24 mouse cellular contexts compared by ENCODE assay signal in genomic region chr1:165462861-165463260, GRCm38 (mm10). TPM values are rescaled to one million over a fixed set of nuclear protein-coding genes. Genes with fewer than 3 reads are reported as not detected.
A peak's percentile ranks its signal among the peaks of the same experiment; 100 is the strongest.
DNase-seq lines count a peak whose midpoint lies in the region; ATAC-seq and TF ChIP-seq lines count a peak whose summit lies in the region.
"Had no signal": no experiment of that assay in that cellular context is flagged by ENCODE, and none has a peak within 500 bp of the region (broad histone marks: within the 10 kb centered on the region; RNA-seq: fewer than 3 reads in every experiment).

No protein-coding gene starts in this region.

- H3K27ac ChIP-seq in gastrocnemius, adult 2 months: peak overlapping the region; percentile 99
- H3K27ac ChIP-seq in kidney, adult 2 months (ENCODE audit: insufficient read depth, low read depth, low read length): peak overlapping the region; percentile 88
- no peak overlapping the region for H3K27ac ChIP-seq in kidney, embryonic 14.5 days (ENCODE audit: low read depth, low read length)
- no peak overlapping the region for H3K27ac ChIP-seq in midbrain, embryonic 14.5 days (replicated peaks; ENCODE audit: low read depth, low read length)
- no peak overlapping the region for H3K27ac ChIP-seq in midbrain, embryonic 10.5 days (replicated peaks)
- H3K27ac ChIP-seq: embryonic facial prominence, embryonic 10.5 days; hindbrain, embryonic 13.5 days; limb, embryonic 10.5 days; lung, embryonic 15.5 days; midbrain, embryonic 13.5 days had no signal

- no peak overlapping the region for H3K9ac ChIP-seq in kidney, embryonic 14.5 days (ENCODE audit: low read depth, low read length)
- H3K9ac ChIP-seq in midbrain, embryonic 14.5 days (replicated peaks; ENCODE audit: low read length): no peak overlapping the region
- H3K9ac ChIP-seq: forebrain, postnatal 0 days; hindbrain, embryonic 13.5 days; lung, embryonic 15.5 days; midbrain, embryonic 13.5 days had no signal

- intact Hi-C loops in gastrocnemius, adult 2 months (cut with DNase I): loop anchor here (5.0 kb wide), 1 partner anchor 226 kb away; the partner anchor contains the start of gene Tiprl
- intact Hi-C loops in gastrocnemius, postnatal 14 days (cut with DNase I; ENCODE audit: low total_unique reads): no loop called here

- peak overlapping the region; percentile 85 for H3K4me3 ChIP-seq in gastrocnemius, adult 2 months
- no peak overlapping the region; the same call in 1 of the 2 replicates for H3K4me3 ChIP-seq in kidney, adult 2 months (ENCODE audit: insufficient read depth, low read depth, low read length)
- no peak overlapping the region for H3K4me3 ChIP-seq in kidney, embryonic 14.5 days (ENCODE audit: low read length)
- no peak overlapping the region for H3K4me3 ChIP-seq in midbrain, embryonic 14.5 days (replicated peaks; ENCODE audit: low read depth, low read length)
- H3K4me3 ChIP-seq in midbrain, embryonic 10.5 days: no peak overlapping the region
- H3K4me3 ChIP-seq: embryonic facial prominence, embryonic 10.5 days; hindbrain, embryonic 13.5 days; limb, embryonic 10.5 days; lung, embryonic 15.5 days; midbrain, embryonic 13.5 days had no signal

- peaks cover 3% of the 10 kb centered on the region; the same call in 1 of the 2 replicates for H3K4me1 ChIP-seq in kidney, adult 2 months (ENCODE audit: control insufficient read depth, insufficient read depth, low read length)
- peaks cover 3% of the 10 kb centered on the region; the same call in 1 of the 2 replicates for H3K4me1 ChIP-seq in kidney, embryonic 14.5 days (ENCODE audit: control insufficient read depth, insufficient read depth, low read length)
- peaks cover 11% of the 10 kb centered on the region; the same call in 1 of the 2 replicates for H3K4me1 ChIP-seq in midbrain, embryonic 14.5 days (ENCODE audit: control insufficient read depth, insufficient read depth, low read length)
- H3K4me1 ChIP-seq in midbrain, embryonic 10.5 days: peaks cover 16% of the 10 kb centered on the region

- DNase-seq in gastrocnemius, adult 2 months: no peak
- no peak for DNase-seq in gastrocnemius, postnatal 14 days
- no peak for DNase-seq in kidney, adult 2 months
- DNase-seq in midbrain, embryonic 14.5 days: no peak
- DNase-seq in midbrain, embryonic 10.5 days (ENCODE audit: low spot score): no peak
- DNase-seq in urinary bladder, postnatal 4 days (ENCODE audit: low spot score in 2 of 2): no peak
- no peak for DNase-seq in adrenal gland, adult 18-20 months (ENCODE audit: low spot score in 2 of 2)
- DNase-seq: adrenal gland, postnatal 10 days; cerebellum, adult 11-12 months; cerebellum, postnatal 25 days; forebrain, postnatal 0 days; retina, postnatal 1 day; right cerebral cortex, postnatal 4 days; thymus, postnatal 36 days had no signal

- no peaks in the 10 kb centered on the region for H3K27me3 ChIP-seq in kidney, adult 2 months (replicated peaks; ENCODE audit: control insufficient read depth, insufficient read depth, low read length)
- H3K27me3 ChIP-seq in kidney, embryonic 14.5 days (ENCODE audit: control insufficient read depth, insufficient read depth, low read length): no peaks in the 10 kb centered on the region
- H3K27me3 ChIP-seq in midbrain, embryonic 14.5 days (ENCODE audit: control insufficient read depth, insufficient read depth, low read length): no peaks in the 10 kb centered on the region
- H3K27me3 ChIP-seq in midbrain, embryonic 10.5 days (ENCODE audit: low read depth, poor library complexity, severe bottlenecking): no peaks in the 10 kb centered on the region
- H3K27me3 ChIP-seq: CH12.LX; hindbrain, embryonic 13.5 days; lung, embryonic 15.5 days; midbrain, embryonic 13.5 days had no signal

- TF ChIP-seq CTCF in gastrocnemius, adult 2 months (IDR thresholded peaks at IDR 0.05): no peak
- TF ChIP-seq CTCF in kidney, adult 2 months (conservative IDR thresholded peaks at IDR 0.05; ENCODE audit: insufficient read depth, insufficient read length, low read depth, low read length): no peak

- H3K4me2 ChIP-seq in kidney, embryonic 14.5 days (replicated peaks; ENCODE audit: low read depth, low read length): no peak overlapping the region
- 0 out of 2 replicates have a peak overlapping the region, but pooled peaks have one; percentile 27 for H3K4me2 ChIP-seq in midbrain, embryonic 14.5 days (ENCODE audit: low read length)
- H3K4me2 ChIP-seq: lung, embryonic 15.5 days; midbrain, embryonic 13.5 days had no signal

- no peaks in the 10 kb centered on the region for H3K9me3 ChIP-seq in kidney, embryonic 14.5 days (ENCODE audit: control insufficient read depth, low read length)
- H3K9me3 ChIP-seq in midbrain, embryonic 14.5 days (ENCODE audit: control insufficient read depth, low read length): no peaks in the 10 kb centered on the region
- H3K9me3 ChIP-seq in midbrain, embryonic 10.5 days (replicated peaks): no peaks in the 10 kb centered on the region
- H3K9me3 ChIP-seq: embryonic facial prominence, embryonic 10.5 days; hindbrain, embryonic 13.5 days; limb, embryonic 10.5 days; lung, embryonic 15.5 days; midbrain, embryonic 13.5 days had no signal

- no peaks in the 10 kb centered on the region; the same call in 1 of the 2 replicates for H3K36me3 ChIP-seq in kidney, adult 2 months (ENCODE audit: control insufficient read depth, insufficient read depth, low read length)
- H3K36me3 ChIP-seq in kidney, embryonic 14.5 days (ENCODE audit: control insufficient read depth, insufficient read depth, low read length): no peaks in the 10 kb centered on the region
- H3K36me3 ChIP-seq in midbrain, embryonic 14.5 days (ENCODE audit: control insufficient read depth, insufficient read depth, low read length): no peaks in the 10 kb centered on the region
- no peaks in the 10 kb centered on the region for H3K36me3 ChIP-seq in midbrain, embryonic 10.5 days
- H3K36me3 ChIP-seq: embryonic facial prominence, embryonic 10.5 days; hindbrain, embryonic 13.5 days; limb, embryonic 10.5 days; lung, embryonic 15.5 days; midbrain, embryonic 13.5 days had no signal

- no peak for TF ChIP-seq POLR2A in kidney, adult 2 months (IDR thresholded peaks at IDR 0.05; ENCODE audit: low read depth, low read length)

- WGBS in kidney, adult 2 months: 18% methylated on average over 1 of the region's 1 CpGs
- 88% methylated on average over 1 of the region's 1 CpGs for WGBS in kidney, embryonic 14.5 days
- 91% methylated on average over 1 of the region's 1 CpGs for WGBS in midbrain, embryonic 14.5 days
- 84% methylated on average over 1 of the region's 1 CpGs for WGBS in midbrain, embryonic 10.5 days

- ATAC-seq in kidney, embryonic 14.5 days (ENCODE audit: low FRiP score, low TSS enrichment): no peak
- ATAC-seq in midbrain, embryonic 14.5 days (ENCODE audit: low FRiP score, low TSS enrichment): no peak
- ATAC-seq: forebrain, postnatal 0 days; intestine, postnatal 0 days; midbrain, embryonic 13.5 days had no signal

RNA-seq across cellular contexts. Expression of gene Mpc2, which starts 2.4 kb away (rescaled TPM):
- total RNA-seq in gastrocnemius, adult 2 months (2021): 100 to 1,000 TPM; 302 to 421 TPM
- total RNA-seq in gastrocnemius, postnatal 14 days (2021): 100 to 1,000 TPM; 195 to 234 TPM
- 277 and 335 TPM in 2 replicates for polyA plus RNA-seq in kidney, adult 2 months (2012; rRNA removed)
- 212 TPM in 2 replicates for polyA plus RNA-seq in kidney, embryonic 14.5 days (2014; fragmentation: Nextera tagmentation; extraction: Ambion mirVana)
- polyA plus RNA-seq in midbrain, embryonic 14.5 days (2014; fragmentation: Nextera tagmentation; extraction: Ambion mirVana): 208 and 224 TPM in 2 replicates
- 96.4 and 97.5 TPM in 2 replicates for polyA plus RNA-seq in midbrain, embryonic 10.5 days (2016; fragmentation: Nextera tagmentation; extraction: Ambion mirVana)
- 100 to 1,000 TPM; 231 to 456 TPM for total RNA-seq in adrenal gland, adult 18-20 months (2021)

RNA-seq across cellular contexts. Expression of gene Dcaf6, which starts 2.6 kb away (rescaled TPM):
- total RNA-seq in gastrocnemius, adult 2 months (2021): 100 to 1,000 TPM; 276 to 287 TPM
- 100 to 1,000 TPM; 138 to 160 TPM for total RNA-seq in gastrocnemius, postnatal 14 days (2021)
- polyA plus RNA-seq in kidney, adult 2 months (2012; rRNA removed): 24.3 and 24.7 TPM in 2 replicates
- 11.6 and 18.4 TPM in 2 replicates for polyA plus RNA-seq in kidney, embryonic 14.5 days (2014; fragmentation: Nextera tagmentation; extraction: Ambion mirVana)
- 14.9 and 18.5 TPM in 2 replicates for polyA plus RNA-seq in midbrain, embryonic 14.5 days (2014; fragmentation: Nextera tagmentation; extraction: Ambion mirVana)
- polyA plus RNA-seq in midbrain, embryonic 10.5 days (2016; fragmentation: Nextera tagmentation; extraction: Ambion mirVana): 6.3 and 6.7 TPM in 2 replicates
- total RNA-seq in adrenal gland, adult 18-20 months (2021): 10 to 100 TPM; 32.5 to 40.6 TPM

RNA-seq across cellular contexts. Expression of gene Adcy10, which starts 22.1 kb away (rescaled TPM):
- total RNA-seq in gastrocnemius, adult 2 months (2021): not detected
- not detected for total RNA-seq in gastrocnemius, postnatal 14 days (2021)
- polyA plus RNA-seq in kidney, adult 2 months (2012; rRNA removed): 0.34 and 0.39 TPM in 2 replicates
- 0.18 and 0.19 TPM in 2 replicates for polyA plus RNA-seq in kidney, embryonic 14.5 days (2014; fragmentation: Nextera tagmentation; extraction: Ambion mirVana)
- polyA plus RNA-seq in midbrain, embryonic 14.5 days (2014; fragmentation: Nextera tagmentation; extraction: Ambion mirVana): 0.13 and 0.57 TPM in 2 replicates
- polyA plus RNA-seq in midbrain, embryonic 10.5 days (2016; fragmentation: Nextera tagmentation; extraction: Ambion mirVana): 0.05 and 0.20 TPM in 2 replicates
- 1 to 10 TPM; 1.5 to 3.8 TPM for total RNA-seq in adrenal gland, adult 18-20 months (2021)
- total RNA-seq: forebrain, postnatal 0 days; gastrocnemius, adult 8-10 months; heart, adult 8-10 months had no signal
- polyA plus RNA-seq: embryonic facial prominence, embryonic 10.5 days; intestine, postnatal 0 days; lung, embryonic 15.5 days had no signal

Comparison
In these comparisons a context has a peak if more than half of its experiments do, and no peak if none do; other contexts are left out.
1. H3K27ac ChIP-seq: peak in gastrocnemius, adult 2 months (single experiment) and kidney, adult 2 months (single experiment); none in kidney, embryonic 14.5 days (single experiment), midbrain, embryonic 14.5 days (single experiment) and midbrain, embryonic 10.5 days (single experiment).